Mouse (Mus musculus) cortical plate, adult 2 months (tissue): ENCODE results near the gene Zdhhc1.

Experiments
- CTCF ChIP-seq: fragments of 200-500 bp; IDR thresholded peaks from 2 replicates; pipeline ENCODE4 v1.5.1; 2011; ENCODE audit warnings: mild to moderate bottlenecking, control low read depth, low read length; ENCODE audit not compliant: insufficient read depth; ENCODE audit errors: extremely low read depth
- POLR2A ChIP-seq: fragments of 200-500 bp; IDR thresholded peaks from 2 replicates; pipeline ENCODE4 v1.6.1; 2011; ENCODE audit warnings: mild to moderate bottlenecking, low read length, control low read depth; ENCODE audit not compliant: insufficient read depth; ENCODE audit errors: extremely low read depth

GRCm38 (mm10) chr8:105468002-105468720 lies 28.5 kb downstream of the Zdhhc1 start:
- no peak for TF ChIP-seq CTCF
- TF ChIP-seq POLR2A = no peak
